Mouse (Mus musculus) heart, embryonic 12.5 days (tissue): ENCODE data around the gene 1700069L16Rik. TPM values are rescaled to one million over a fixed set of nuclear protein-coding genes. Genes with fewer than 3 reads are reported as not detected.

Experiments used
- ATAC-seq: fragments of 200-750 bp; cut with Nextera tagmentation; 2 replicates; pipeline ENCODE4 v1.8.0; 2017; ENCODE audit warnings: moderate TSS enrichment, moderate library complexity; ENCODE audit not compliant: insufficient number of reproducible peaks, low FRiP score
- H3K27ac ChIP-seq: fragments of 300-500 bp; sonication (generic); 2 replicates; pipeline ENCODE4 v1.5.1; 2016; ENCODE audit warnings: mild to moderate bottlenecking, moderate library complexity; ENCODE audit not compliant: poor library complexity, severe bottlenecking
- H3K27me3 ChIP-seq: fragments of 300-500 bp; sonication (generic); replicated peaks from 2 replicates; pipeline ENCODE4 v1.6.1; 2016; ENCODE audit warnings: mild to moderate bottlenecking, moderate library complexity
- H3K36me3 ChIP-seq: fragments of 300-500 bp; sonication (generic); 2 replicates; pipeline ENCODE4 v1.6.1; 2016; ENCODE audit warnings: mild to moderate bottlenecking, moderate library complexity
- H3K4me1 ChIP-seq: fragments of 300-500 bp; sonication (generic); replicated peaks from 2 replicates; pipeline ENCODE4 v1.6.1; 2016; ENCODE audit warnings: mild to moderate bottlenecking
- H3K4me2 ChIP-seq: fragments of 300-500 bp; sonication (generic); 2 replicates; pipeline ENCODE4 v1.6.1; 2016; ENCODE audit warnings: mild to moderate bottlenecking, moderate library complexity
- H3K4me3 ChIP-seq: fragments of 300-500 bp; sonication (generic); 2 replicates; pipeline ENCODE4 v1.5.1; 2016; ENCODE audit warnings: mild to moderate bottlenecking
- H3K9ac ChIP-seq: fragments of 300-500 bp; sonication (generic); 2 replicates; pipeline ENCODE4 v1.6.1; 2016; ENCODE audit warnings: mild to moderate bottlenecking, moderate library complexity
- H3K9me3 ChIP-seq: fragments of 300-500 bp; sonication (generic); replicated peaks from 2 replicates; pipeline ENCODE4 v1.6.1; 2016; ENCODE audit warnings: mild to moderate bottlenecking, moderate library complexity
- WGBS: fragments of 180-500 bp; shearing (Covaris S2); methylation state at CpG from one replicate; pipeline ENCODE4 v1.1.7; 2016; 5-methylcytosine and 5-hydroxymethylcytosine counted together
- polyA plus RNA-seq: library from polyadenylated mRNA; unstranded; fragments of >200 nt; fragmentation: Nextera tagmentation; extraction: Ambion mirVana; gene quantifications from 2 replicates; pipeline ENCODE4 v1.2.1, GENCODE M21; 2016

Gene 1700069L16Rik
- polyA plus RNA-seq, 1 experiment from 2014 or later: not detected

- H3K27me3 ChIP-seq: no peaks in the 10 kb centered on the region
- no peak overlapping the region for H3K9ac ChIP-seq
- H3K4me1 ChIP-seq: no peaks in the 10 kb centered on the region
- WGBS: 88% methylated on average over 9 of the region's 9 CpGs
- H3K27ac ChIP-seq: no peak overlapping the region
- 0 out of 2 replicates have a peak, but pooled peaks cover 3% of the 10 kb centered on the region for H3K9me3 ChIP-seq
- H3K4me3 ChIP-seq: no peak overlapping the region
- H3K4me2 ChIP-seq: no peak overlapping the region
- no peak for ATAC-seq
- peaks cover 99% of the 10 kb centered on the region for H3K36me3 ChIP-seq
Measured at GRCm38 (mm10) chr5:113751521-113752157, 27.1 kb upstream of the 1700069L16Rik start.

GRCm38 (mm10) chr5:113748556-113749331 is 24.2 kb upstream of the 1700069L16Rik start:
- no peaks in the 10 kb centered on the region for H3K4me1 ChIP-seq
- H3K4me2 ChIP-seq: no peak overlapping the region
- no peak overlapping the region for H3K27ac ChIP-seq
- H3K9me3 ChIP-seq: 0 out of 2 replicates have a peak, but pooled peaks cover 8% of the 10 kb centered on the region
- no peak overlapping the region for H3K4me3 ChIP-seq
- WGBS: 92% methylated on average over 13 of the region's 13 CpGs
- peaks cover 99% of the 10 kb centered on the region for H3K36me3 ChIP-seq
- H3K27me3 ChIP-seq: no peaks in the 10 kb centered on the region
- H3K9ac ChIP-seq: no peak overlapping the region
- ATAC-seq: no peak

- Histone ChIP-seq H3K4me1 (no peaks in the 10 kb centered on the region), H3K27ac (no peak overlapping the region), H3K27me3 (no peaks in the 10 kb centered on the region), H3K4me3 (no peak overlapping the region), H3K9ac (no peak overlapping the region), H3K9me3 (0 out of 2 replicates have a peak, but pooled peaks cover 8% of the 10 kb centered on the region), H3K4me2 (no peak overlapping the region), H3K36me3 (peaks cover 99% of the 10 kb centered on the region)
- no peak for ATAC-seq
- WGBS: 95% methylated on average over 5 of the region's 5 CpGs
Measured at GRCm38 (mm10) chr5:113747629-113748028, 23.1 kb upstream of the 1700069L16Rik start.

GRCm38 (mm10) chr5:113737607-113738237 is 13.2 kb upstream of the 1700069L16Rik start:
- ATAC-seq: no peak
- no peak overlapping the region for H3K4me3 ChIP-seq
- peaks cover 50% of the 10 kb centered on the region for H3K36me3 ChIP-seq
- H3K4me1 ChIP-seq: peaks cover 13% of the 10 kb centered on the region
- H3K4me2 ChIP-seq: no peak overlapping the region
- WGBS: 92% methylated on average over 11 of the region's 11 CpGs
- H3K9me3 ChIP-seq: no peaks in the 10 kb centered on the region
- H3K27ac ChIP-seq: no peak overlapping the region
- H3K9ac ChIP-seq: no peak overlapping the region
- H3K27me3 ChIP-seq: no peaks in the 10 kb centered on the region

- H3K4me1 ChIP-seq: peaks cover 13% of the 10 kb centered on the region
- H3K27ac ChIP-seq: peak overlapping the region; percentile 79; the same call in 1 of the 2 replicates
- 41% methylated on average over 15 of the region's 15 CpGs for WGBS
- peak overlapping the region; percentile 92 for H3K4me2 ChIP-seq
- peaks cover 40% of the 10 kb centered on the region for H3K36me3 ChIP-seq
- no peak for ATAC-seq
- peak overlapping the region; percentile 85 for H3K9ac ChIP-seq
- no peaks in the 10 kb centered on the region for H3K27me3 ChIP-seq
- peak overlapping the region; percentile 86 for H3K4me3 ChIP-seq
- no peaks in the 10 kb centered on the region for H3K9me3 ChIP-seq
Measured at GRCm38 (mm10) chr5:113736522-113737164, 12.1 kb upstream of the 1700069L16Rik start.

GRCm38 (mm10) chr5:113736113-113736502 is 11.5 kb upstream of the 1700069L16Rik start:
- 7% methylated on average over 10 of the region's 10 CpGs for WGBS

GRCm38 (mm10) chr5:113735345-113736112 is 11.0 kb upstream of the 1700069L16Rik start, which contains the start of gene Ficd:
Ficd (plus strand) TSS chr5:113735803.
- Histone ChIP-seq H3K36me3 (peaks cover 29% of the 10 kb centered on the region), H3K4me2 (peak within 1 kb of the TSS; percentile 92), H3K27me3 (no peaks in the 10 kb centered on the region), H3K27ac (peak within 1 kb of the TSS; percentile 79), H3K4me3 (peak within 1 kb of the TSS; percentile 86), H3K9ac (peak within 1 kb of the TSS; percentile 85), H3K9me3 (no peaks in the 10 kb centered on the region), H3K4me1 (peaks cover 13% of the 10 kb centered on the region)
- ATAC-seq: peak; percentile 96
- under 1% methylated on average over 71 of the region's 71 CpGs for WGBS

More at GRCm38 (mm10) chr5:113736113-113736502, 11.5 kb upstream of the 1700069L16Rik start:
- H3K4me1 ChIP-seq: peaks cover 13% of the 10 kb centered on the region
- peak overlapping the region; percentile 85 for H3K9ac ChIP-seq
- peak overlapping the region; percentile 86 for H3K4me3 ChIP-seq
- peak; percentile 7; the same call in 1 of the 2 replicates for ATAC-seq
- H3K36me3 ChIP-seq: peaks cover 34% of the 10 kb centered on the region
- H3K27ac ChIP-seq: peak overlapping the region; percentile 79
- H3K27me3 ChIP-seq: no peaks in the 10 kb centered on the region
- peak overlapping the region; percentile 92 for H3K4me2 ChIP-seq
- H3K9me3 ChIP-seq: no peaks in the 10 kb centered on the region

GRCm38 (mm10) chr5:113735023-113735344 is 10.4 kb upstream of the 1700069L16Rik start:
- Histone ChIP-seq H3K9ac (peak overlapping the region; percentile 66), H3K4me2 (peak overlapping the region; percentile 92), H3K27me3 (no peaks in the 10 kb centered on the region), H3K4me3 (peak overlapping the region; percentile 86), H3K36me3 (peaks cover 23% of the 10 kb centered on the region), H3K4me1 (peaks cover 13% of the 10 kb centered on the region), H3K27ac (peak overlapping the region; percentile 79), H3K9me3 (no peaks in the 10 kb centered on the region)
- ATAC-seq: no peak
- 36% methylated on average over 7 of the region's 7 CpGs for WGBS

GRCm38 (mm10) chr5:113734376-113734775 is 9.8 kb upstream of the 1700069L16Rik start:
- Histone ChIP-seq H3K27me3 (no peaks in the 10 kb centered on the region), H3K9me3 (no peaks in the 10 kb centered on the region), H3K4me2 (no peak overlapping the region), H3K4me3 (no peak overlapping the region), H3K9ac (no peak overlapping the region), H3K4me1 (peaks cover 13% of the 10 kb centered on the region), H3K27ac (no peak overlapping the region), H3K36me3 (peaks cover 18% of the 10 kb centered on the region)
- ATAC-seq: no peak
- WGBS: 72% methylated on average over 5 of the region's 5 CpGs

GRCm38 (mm10) chr5:113732182-113732581 is 7.6 kb upstream of the 1700069L16Rik start:
- no peak overlapping the region for H3K4me3 ChIP-seq
- no peak for ATAC-seq
- 0 out of 2 replicates have a peak, but pooled peaks cover 2% of the 10 kb centered on the region for H3K27me3 ChIP-seq
- no peaks in the 10 kb centered on the region for H3K36me3 ChIP-seq
- H3K9me3 ChIP-seq: no peaks in the 10 kb centered on the region
- no peak overlapping the region for H3K9ac ChIP-seq
- no peak overlapping the region for H3K4me2 ChIP-seq
- H3K4me1 ChIP-seq: peaks cover 13% of the 10 kb centered on the region
- H3K27ac ChIP-seq: no peak overlapping the region
- 25% methylated on average over 6 of the region's 6 CpGs for WGBS
